8 mouse cellular contexts compared by ENCODE assay signal in the genomic region with DNA sequence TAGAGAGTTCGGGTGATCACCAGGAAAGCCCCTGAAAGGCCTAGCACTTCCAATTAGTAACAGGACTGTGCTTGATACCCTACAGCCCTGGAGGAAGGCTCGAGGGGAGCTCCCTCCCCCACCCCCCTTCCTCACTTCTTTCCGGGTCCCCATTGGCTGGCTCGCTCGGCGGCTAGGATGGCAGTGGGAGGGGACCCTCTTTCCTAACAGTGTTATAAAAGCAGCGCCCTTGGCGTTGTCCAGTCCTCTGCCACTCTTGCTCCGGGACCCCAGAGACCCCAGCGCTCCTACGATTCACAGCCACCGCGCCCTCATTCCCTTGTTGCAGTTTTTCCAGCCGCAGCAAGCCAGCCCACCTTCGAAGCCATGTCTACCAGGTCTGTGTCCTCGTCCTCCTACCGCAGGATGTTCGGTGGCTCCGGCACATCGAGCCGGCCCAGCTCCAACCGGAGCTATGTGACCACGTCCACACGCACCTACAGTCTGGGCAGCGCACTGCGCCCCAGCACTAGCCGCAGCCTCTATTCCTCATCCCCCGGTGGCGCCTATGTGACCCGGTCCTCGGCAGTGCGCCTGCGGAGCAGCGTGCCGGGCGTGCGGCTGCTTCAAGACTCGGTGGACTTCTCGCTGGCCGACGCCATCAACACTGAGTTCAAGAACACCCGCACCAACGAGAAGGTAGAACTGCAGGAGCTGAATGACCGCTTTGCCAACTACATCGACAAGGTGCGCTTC. TPM values are rescaled to one million over a fixed set of nuclear protein-coding genes. Genes with fewer than 3 reads are reported as not detected.
A peak's percentile ranks its signal among the peaks of the same experiment; 100 is the strongest.
DNase-seq lines count a peak whose midpoint lies in the region; ATAC-seq lines count a peak whose summit lies in the region.

No protein-coding gene starts in this region.

- no peaks in the 10 kb centered on the region for H3K27me3 ChIP-seq in intestine, embryonic 16.5 days (replicated peaks; ENCODE audit: control insufficient read depth, insufficient read depth, low read length)
- peaks cover 56% of the 10 kb centered on the region for H3K27me3 ChIP-seq in liver, embryonic 12.5 days (replicated peaks)
- no peaks in the 10 kb centered on the region for H3K27me3 ChIP-seq in stomach, embryonic 14.5 days (ENCODE audit: control insufficient read depth, insufficient read depth, low read length)

- H3K4me2 ChIP-seq in intestine, embryonic 16.5 days (ENCODE audit: low read depth, low read length): peak overlapping the region; percentile 69
- peak overlapping the region; percentile 64 for H3K4me2 ChIP-seq in liver, embryonic 12.5 days
- H3K4me2 ChIP-seq in stomach, embryonic 14.5 days (replicated peaks; ENCODE audit: low read depth, low read length): peak overlapping the region; percentile 90

- peak overlapping the region; percentile 63 for H3K4me3 ChIP-seq in intestine, embryonic 16.5 days (ENCODE audit: low read length)
- H3K4me3 ChIP-seq in liver, embryonic 12.5 days: peak overlapping the region; percentile 54
- H3K4me3 ChIP-seq in stomach, embryonic 14.5 days (ENCODE audit: low read depth, low read length): peak overlapping the region; percentile 82

- H3K9ac ChIP-seq in intestine, embryonic 16.5 days (ENCODE audit: low read depth, low read length): peak overlapping the region; percentile 80
- H3K9ac ChIP-seq in liver, embryonic 12.5 days: peak overlapping the region; percentile 66
- H3K9ac ChIP-seq in stomach, embryonic 14.5 days (replicated peaks; ENCODE audit: low read depth, low read length): peak overlapping the region; percentile 73

- no peaks in the 10 kb centered on the region for H3K9me3 ChIP-seq in intestine, embryonic 16.5 days (ENCODE audit: control insufficient read depth, low read length)
- no peaks in the 10 kb centered on the region for H3K9me3 ChIP-seq in liver, embryonic 12.5 days (replicated peaks)
- H3K9me3 ChIP-seq in stomach, embryonic 14.5 days (ENCODE audit: control insufficient read depth, low read depth, low read length): no peaks in the 10 kb centered on the region

- ATAC-seq in intestine, embryonic 16.5 days: peak; percentile 90
- peak; percentile 72 for ATAC-seq in liver, embryonic 12.5 days
- ATAC-seq in monocyte, adult 5-6 weeks (replicated peaks; ENCODE audit: insufficient number of reproducible peaks, low FRiP score, low TSS enrichment, poor library complexity, severe bottlenecking): peak; percentile 44
- peak; percentile 92 for ATAC-seq in stomach, embryonic 14.5 days (ENCODE audit: insufficient number of reproducible peaks, insufficient read depth, low FRiP score, low read depth)

- DNase-seq in 3134 (ENCODE audit: extremely low read depth, insufficient read length, low spot score) (peak; percentile 92), WW6 (ENCODE audit: low read depth, low spot score) (peak; percentile 45)
- peak; percentile 39 to 73 for DNase-seq in cerebellum, postnatal 4 days (ENCODE audit: low spot score in 2 of 2)
- peak; percentile 73 to 89 for DNase-seq in gastrocnemius, postnatal 4 days (ENCODE audit: low spot score in 2 of 2)

- WGBS in intestine, embryonic 16.5 days: under 1% methylated on average over 45 of the region's 46 CpGs
- under 1% methylated on average over 46 of the region's 46 CpGs for WGBS in liver, embryonic 12.5 days (ENCODE audit: insufficient replicate concordance)
- under 1% methylated on average over 46 of the region's 46 CpGs for WGBS in stomach, embryonic 14.5 days

- peaks cover 2% of the 10 kb centered on the region; the same call in 1 of the 2 replicates for H3K36me3 ChIP-seq in intestine, embryonic 16.5 days (ENCODE audit: control insufficient read depth, insufficient read depth, low read length)
- peaks cover 16% of the 10 kb centered on the region for H3K36me3 ChIP-seq in liver, embryonic 12.5 days
- peaks cover 13% of the 10 kb centered on the region for H3K36me3 ChIP-seq in stomach, embryonic 14.5 days (ENCODE audit: control insufficient read depth, insufficient read depth, low read length)

- H3K4me1 ChIP-seq in intestine, embryonic 16.5 days (ENCODE audit: control insufficient read depth, insufficient read depth, low read length): peaks cover 11% of the 10 kb centered on the region; the same call in 1 of the 2 replicates
- peaks cover 38% of the 10 kb centered on the region for H3K4me1 ChIP-seq in liver, embryonic 12.5 days
- H3K4me1 ChIP-seq in stomach, embryonic 14.5 days (ENCODE audit: control insufficient read depth, insufficient read depth, low read length): peaks cover 13% of the 10 kb centered on the region; the same call in 1 of the 2 replicates

- peak overlapping the region; percentile 96 for H3K27ac ChIP-seq in intestine, embryonic 16.5 days (ENCODE audit: low read length)
- H3K27ac ChIP-seq in liver, embryonic 12.5 days: peak overlapping the region; percentile 66
- H3K27ac ChIP-seq in stomach, embryonic 14.5 days (ENCODE audit: low read length): peak overlapping the region; percentile 98

RNA-seq across cellular contexts. Expression of a gene that starts 0.5 kb away (rescaled TPM):
- 1,000 to 10,000 TPM; 1,312 to 1,441 TPM for total RNA-seq in gastrocnemius, postnatal 4 days (2021)
- 370 and 392 TPM in 2 replicates for polyA plus RNA-seq in intestine, embryonic 16.5 days (2015; fragmentation: Nextera tagmentation; extraction: Ambion mirVana)
- polyA plus RNA-seq in liver, embryonic 12.5 days (2016; fragmentation: Nextera tagmentation; extraction: Ambion mirVana): 114 and 120 TPM in 2 replicates
- 1,067 to 1,239 TPM (median 1,097 TPM) in 3 replicates for total RNA-seq in monocyte, adult 5-6 weeks (2017)
- polyA plus RNA-seq in stomach, embryonic 14.5 days (2014; fragmentation: Nextera tagmentation; extraction: Ambion mirVana): 539 and 560 TPM in 2 replicates

RNA-seq across cellular contexts. Expression of a gene that starts 29.8 kb away (rescaled TPM):
- 1 to 10 TPM; 4.6 to 7.6 TPM for total RNA-seq in gastrocnemius, postnatal 4 days (2021)
- polyA plus RNA-seq in intestine, embryonic 16.5 days (2015; fragmentation: Nextera tagmentation; extraction: Ambion mirVana): 6.8 and 7.3 TPM in 2 replicates
- 6.3 and 6.6 TPM in 2 replicates for polyA plus RNA-seq in liver, embryonic 12.5 days (2016; fragmentation: Nextera tagmentation; extraction: Ambion mirVana)
- total RNA-seq in monocyte, adult 5-6 weeks (2017): 5.6 to 15.4 TPM (median 15.0 TPM) in 3 replicates
- 11.9 and 13.4 TPM in 2 replicates for polyA plus RNA-seq in stomach, embryonic 14.5 days (2014; fragmentation: Nextera tagmentation; extraction: Ambion mirVana)

Comparison
In these comparisons a context has a peak if more than half of its experiments do, and no peak if none do; other contexts are left out.
1. Peak in every context shown above with its lines: DNase-seq, ATAC-seq, H3K4me3 ChIP-seq and H3K27ac ChIP-seq.